Mouse (Mus musculus): Measurements from ENCODE around the gene Pxmp2. TPM values are rescaled to one million over a fixed set of nuclear protein-coding genes. Genes with fewer than 3 reads are reported as not detected.

Gene Pxmp2
- 8.1 and 8.5 TPM in 2 replicates for polyA plus RNA-seq (2012; rRNA removed; ENCODE audit: low replicate concordance)

DNA sequence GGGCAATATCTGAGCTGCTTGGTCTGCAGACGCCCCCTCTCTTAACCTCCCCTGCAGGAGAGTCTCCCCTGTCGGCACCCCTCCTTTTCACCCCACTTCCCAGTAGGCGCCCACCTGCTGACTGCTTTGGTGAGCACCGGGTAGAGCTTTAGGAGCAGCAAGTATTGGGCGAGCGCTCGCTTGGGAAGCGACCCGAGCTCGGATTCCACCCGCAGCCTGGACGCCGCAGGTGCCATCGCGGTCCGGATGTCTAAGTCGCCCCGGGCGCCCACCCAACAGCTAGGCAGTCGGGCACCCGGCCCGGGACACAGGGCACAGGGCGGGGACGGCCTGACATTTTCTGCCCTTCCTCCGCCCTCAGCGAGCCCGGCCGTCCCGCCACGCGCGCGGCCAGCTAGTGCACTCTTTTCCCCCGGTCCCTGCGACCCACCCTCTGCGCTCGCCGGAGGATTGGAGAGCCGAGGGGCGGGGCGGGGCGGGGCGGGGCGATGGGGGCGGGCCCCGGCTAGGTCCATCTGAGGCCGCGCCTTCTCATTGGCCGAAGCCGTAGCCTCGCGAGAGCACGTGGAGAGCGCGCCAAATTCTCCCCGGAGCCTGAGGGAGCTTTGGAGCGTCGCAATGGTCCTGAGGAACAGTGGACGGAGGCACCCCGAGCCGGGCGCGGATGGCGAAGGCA lies at the start of gene Pxmp2, which contains the start of gene Pole:
Pxmp2 (minus strand) TSS at position 417 of the 676 bp plus-strand sequence.
Pole (plus strand) TSS at position 537 of the 676 bp plus-strand sequence.

GRCm38 (mm10) chr5:110269141-110270101 lies 16.6 kb downstream of the Pxmp2 start, which contains the start of gene Pgam5:
Gene Pgam5 (minus strand): TSS chr5:110269913.

GRCm38 (mm10) chr5:110230780-110231461 lies 55.1 kb downstream of the Pxmp2 start, which contains the start of gene Ankle2:
Gene Ankle2 (plus strand): TSS chr5:110231004.

Other genes with a start within 250 kb of the Pxmp2 start
- gene Gm17655, start 213.7 kb downstream of the Pxmp2 start, polyA plus RNA-seq (2012; rRNA removed; ENCODE audit: low replicate concordance): not detected in 2 replicates
- not detected in 2 replicates for gene Gm35315, start 191.8 kb downstream of the Pxmp2 start, polyA plus RNA-seq (2012; rRNA removed; ENCODE audit: low replicate concordance)
- gene Plcxd1, start 186.2 kb downstream of the Pxmp2 start, polyA plus RNA-seq (2012; rRNA removed; ENCODE audit: low replicate concordance): 0.27 and 0.34 TPM in 2 replicates
- 67.5 and 106 TPM in 2 replicates for gene Gtpbp6, start 178.0 kb downstream of the Pxmp2 start, polyA plus RNA-seq (2012; rRNA removed; ENCODE audit: low replicate concordance)
- gene Zfp605, start 176.1 kb downstream of the Pxmp2 start, polyA plus RNA-seq (2012; rRNA removed; ENCODE audit: low replicate concordance): 0.13 TPM in 1 of 2 replicates, not detected in the other
- 40.4 and 58.4 TPM in 2 replicates for gene Chfr, start 150.3 kb downstream of the Pxmp2 start, polyA plus RNA-seq (2012; rRNA removed; ENCODE audit: low replicate concordance)
- gene Golga3, start 109.5 kb downstream of the Pxmp2 start, polyA plus RNA-seq (2012; rRNA removed; ENCODE audit: low replicate concordance): 1.9 and 4.2 TPM in 2 replicates
- gene Ankle2, start 55.2 kb downstream of the Pxmp2 start, polyA plus RNA-seq (2012; rRNA removed; ENCODE audit: low replicate concordance): 3.4 and 3.5 TPM in 2 replicates
- 7.1 and 11.3 TPM in 2 replicates for gene Pgam5, start 16.3 kb downstream of the Pxmp2 start, polyA plus RNA-seq (2012; rRNA removed; ENCODE audit: low replicate concordance)
- 2.5 and 4.8 TPM in 2 replicates for gene Pole, start 120 bp upstream of the Pxmp2 start, polyA plus RNA-seq (2012; rRNA removed; ENCODE audit: low replicate concordance)
- 1.9 and 4.0 TPM in 2 replicates for gene P2rx2, start 57.0 kb upstream of the Pxmp2 start, polyA plus RNA-seq (2012; rRNA removed; ENCODE audit: low replicate concordance)
- not detected in 2 replicates for gene Lrcol1, start 58.5 kb upstream of the Pxmp2 start, polyA plus RNA-seq (2012; rRNA removed; ENCODE audit: low replicate concordance)
- 120 and 170 TPM in 2 replicates for gene Fbrsl1, start 162.3 kb upstream of the Pxmp2 start, polyA plus RNA-seq (2012; rRNA removed; ENCODE audit: low replicate concordance)